Mouse (Mus musculus) embryo, embryonic 10.5 days (tissue): ENCODE measurements around the gene Myom3.
"Not testable (repeated sequence)": the region's sequence is repeated elsewhere in the genome, so short reads cannot be mapped to it uniquely, and the experiment has no call there.

Experiments
- DNase-seq: peaks from one replicate; pipeline ENCODE4 v3.0.0-alpha.2; 2015; ENCODE audit warnings: low spot score

Gene Myom3

GRCm38 (mm10) chr4:135759356-135759976, at the start of gene Myom3:
Gene Myom3, plus strand, starts transcription at chr4:135759715.
- DNase-seq: no peak

DNA sequence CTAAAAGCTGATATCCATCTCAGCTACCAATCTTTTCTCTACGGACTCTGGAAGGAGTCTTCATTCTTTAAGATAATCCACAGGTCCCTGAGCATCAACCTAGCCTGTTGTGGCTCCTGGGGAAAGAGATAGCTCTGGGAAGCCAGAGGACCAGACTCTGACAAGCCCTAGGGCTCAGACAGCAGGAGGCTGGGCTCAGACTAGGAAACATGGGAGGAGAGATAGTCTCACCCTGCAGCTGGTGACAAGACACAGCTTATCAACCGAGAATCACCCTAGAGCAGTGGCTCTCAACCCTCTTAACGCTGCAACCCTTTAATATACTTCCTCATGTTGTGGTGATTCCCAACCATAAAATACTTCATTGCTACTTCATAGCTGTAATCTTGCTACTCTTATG, 49.1 kb upstream of the Myom3 start:
- DNase-seq: no peak

GRCm38 (mm10) chr4:135714776-135715175, 44.7 kb upstream of the Myom3 start:
- DNase-seq: no peak

DNA sequence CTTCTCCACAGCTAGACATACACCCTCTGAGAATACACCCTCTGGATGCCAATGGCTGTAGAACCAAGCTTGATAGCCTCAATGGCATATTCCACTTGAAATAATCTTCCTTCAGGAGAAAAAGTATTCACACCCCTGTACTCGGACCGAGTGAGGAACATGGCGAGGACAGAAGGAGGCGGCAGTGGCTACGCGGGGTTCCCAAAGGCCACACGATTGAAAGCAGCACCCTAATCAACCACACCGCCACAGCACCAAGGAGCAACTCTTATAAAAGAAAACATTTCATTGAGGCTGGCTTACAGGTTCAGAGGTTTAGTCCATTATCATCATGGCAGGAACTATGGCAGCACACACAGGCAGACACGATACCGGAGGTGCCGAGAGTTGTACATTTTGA, 43.1 kb upstream of the Myom3 start:
- not testable (repeated sequence) for DNase-seq

- DNase-seq: no peak
These were observed 36.8 kb upstream of the Myom3 start for GRCm38 (mm10) chr4:135722540-135723290.

DNA sequence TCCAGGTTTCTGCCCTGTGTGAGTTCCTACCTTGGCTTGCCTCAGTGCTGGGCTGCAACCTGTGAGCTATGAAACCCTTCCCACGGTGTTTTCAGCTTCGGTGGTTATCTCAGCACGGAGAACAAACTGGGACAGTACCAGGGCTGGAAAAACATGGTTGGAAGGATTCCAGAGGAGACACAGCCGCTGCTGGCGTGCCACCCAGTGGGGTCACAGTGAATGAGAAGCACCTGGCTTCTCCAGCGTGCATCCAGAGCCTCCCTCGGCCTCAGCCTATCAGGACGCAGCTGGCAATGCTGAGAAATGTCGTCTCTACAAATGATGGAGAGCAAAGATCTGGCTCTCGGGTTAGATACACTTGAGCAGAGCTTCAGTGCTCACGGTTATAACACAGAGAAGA, 33.1 kb upstream of the Myom3 start:
- no peak for DNase-seq

DNA sequence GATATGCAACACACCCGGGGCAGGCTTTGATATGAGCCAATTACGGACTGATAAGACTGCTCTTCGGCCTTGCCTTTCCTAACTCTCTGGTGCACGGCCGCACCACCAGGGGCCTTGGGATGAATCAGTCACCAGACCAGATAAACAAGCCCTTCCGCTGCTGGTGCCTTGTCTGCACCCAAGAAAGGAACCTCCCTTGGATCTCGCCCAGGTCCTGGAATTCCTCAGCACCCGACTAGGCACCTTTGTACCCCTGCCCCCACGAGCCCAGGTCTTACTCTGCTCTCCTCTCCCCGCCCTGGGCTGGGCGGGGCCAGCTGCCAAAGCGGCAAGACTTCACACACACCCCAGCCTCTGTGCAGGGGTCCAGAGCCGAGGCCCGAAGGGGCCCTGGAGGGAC, 31.7 kb upstream of the Myom3 start, which contains the start of gene Il22ra1:
TSS of gene Il22ra1 (plus strand) at position 356 of the 400 bp plus-strand sequence.
- no peak for DNase-seq

DNA sequence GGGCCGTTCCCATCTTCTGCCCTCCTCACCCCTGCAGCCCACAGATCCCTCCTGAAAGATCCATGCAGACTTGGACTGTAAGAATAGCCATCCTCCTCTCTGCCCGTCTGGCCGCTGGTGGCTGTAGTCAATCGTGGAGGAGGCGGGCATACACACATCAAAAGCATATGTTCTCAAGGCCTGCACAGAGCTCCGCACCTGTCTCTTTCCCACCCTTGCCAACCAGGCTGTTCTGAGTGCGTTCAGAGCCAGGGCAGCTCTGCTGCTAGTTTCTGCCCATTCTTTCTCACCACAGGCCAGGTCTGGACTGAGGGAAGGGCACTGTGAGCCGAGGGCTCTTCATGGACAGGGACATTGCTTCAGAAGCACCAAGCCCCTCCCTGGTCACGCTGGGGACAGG, 29.3 kb upstream of the Myom3 start:
- no peak for DNase-seq

DNA sequence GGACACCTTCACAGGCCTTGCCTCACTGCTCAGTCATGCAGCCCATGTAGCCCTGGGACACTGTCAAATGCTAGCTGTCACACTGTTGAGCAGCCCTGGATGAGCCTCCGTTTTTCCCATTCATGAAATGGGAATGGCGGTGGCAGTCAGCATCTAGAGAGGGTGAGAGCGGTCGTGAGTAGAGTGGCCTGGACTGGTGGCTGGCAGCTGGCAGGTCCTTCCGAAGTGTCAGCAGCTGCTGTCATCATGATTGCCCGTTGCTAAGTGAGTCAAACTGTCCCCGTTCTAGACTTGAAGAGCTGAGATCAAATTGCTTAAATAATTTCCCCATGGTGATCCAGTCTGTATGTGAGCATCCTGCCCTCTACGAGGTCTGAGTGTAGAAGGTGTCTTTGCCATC, 28.6 kb upstream of the Myom3 start:
- DNase-seq: no peak

DNA sequence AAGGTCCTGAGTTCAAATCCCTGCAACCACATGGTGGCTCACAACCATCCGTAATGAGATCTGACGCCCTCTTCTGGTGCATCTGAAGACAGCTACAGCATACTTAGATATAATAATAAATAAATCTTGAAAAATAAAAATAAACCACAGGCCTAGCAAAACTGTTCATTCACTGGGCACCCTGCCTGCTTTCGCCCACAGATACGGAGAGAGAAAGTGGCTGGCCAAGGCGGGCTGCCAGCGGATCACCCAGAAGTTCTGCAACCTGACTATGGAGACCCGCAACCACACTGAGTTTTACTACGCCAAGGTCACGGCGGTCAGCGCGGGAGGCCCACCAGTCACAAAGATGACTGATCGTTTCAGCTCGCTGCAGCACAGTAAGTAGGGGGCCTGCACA, 25.6 kb upstream of the Myom3 start:
- DNase-seq: no peak

- no peak for DNase-seq
These were observed 22.6 kb upstream of the Myom3 start for GRCm38 (mm10) chr4:135736903-135737302.

DNA sequence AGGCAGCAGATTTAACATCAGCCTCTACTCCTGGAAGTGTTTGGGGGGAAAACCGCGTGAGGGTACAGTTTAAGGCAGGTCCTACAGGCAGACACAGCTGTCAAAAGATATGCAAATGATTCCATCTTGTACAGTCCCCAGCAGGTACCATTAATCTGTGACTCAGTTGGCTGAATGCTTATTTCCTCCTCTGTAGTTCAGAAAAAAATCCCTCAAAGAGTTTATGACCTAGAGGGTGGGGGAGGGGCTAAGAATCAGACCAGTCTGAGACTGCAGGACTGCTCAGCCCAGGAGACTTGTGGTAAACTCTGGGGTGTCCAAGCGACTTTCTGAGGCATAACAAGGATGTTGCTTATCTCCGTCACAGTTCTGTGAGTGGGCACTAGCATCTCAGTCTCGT, 21.3 kb upstream of the Myom3 start:
- DNase-seq: no peak

- no peak for DNase-seq
These were observed 20.4 kb upstream of the Myom3 start for GRCm38 (mm10) chr4:135739148-135739547.

GRCm38 (mm10) chr4:135739672-135740071, 19.8 kb upstream of the Myom3 start:
- no peak for DNase-seq

- no peak for DNase-seq
These were observed 16.0 kb upstream of the Myom3 start for GRCm38 (mm10) chr4:135743520-135743919.

- DNase-seq: no peak
These were observed 14.6 kb upstream of the Myom3 start for GRCm38 (mm10) chr4:135744726-135745448.

- no peak for DNase-seq
These were observed 13.9 kb upstream of the Myom3 start for GRCm38 (mm10) chr4:135745613-135746012.

GRCm38 (mm10) chr4:135750896-135751295, 8.6 kb upstream of the Myom3 start:
- no peak for DNase-seq

DNA sequence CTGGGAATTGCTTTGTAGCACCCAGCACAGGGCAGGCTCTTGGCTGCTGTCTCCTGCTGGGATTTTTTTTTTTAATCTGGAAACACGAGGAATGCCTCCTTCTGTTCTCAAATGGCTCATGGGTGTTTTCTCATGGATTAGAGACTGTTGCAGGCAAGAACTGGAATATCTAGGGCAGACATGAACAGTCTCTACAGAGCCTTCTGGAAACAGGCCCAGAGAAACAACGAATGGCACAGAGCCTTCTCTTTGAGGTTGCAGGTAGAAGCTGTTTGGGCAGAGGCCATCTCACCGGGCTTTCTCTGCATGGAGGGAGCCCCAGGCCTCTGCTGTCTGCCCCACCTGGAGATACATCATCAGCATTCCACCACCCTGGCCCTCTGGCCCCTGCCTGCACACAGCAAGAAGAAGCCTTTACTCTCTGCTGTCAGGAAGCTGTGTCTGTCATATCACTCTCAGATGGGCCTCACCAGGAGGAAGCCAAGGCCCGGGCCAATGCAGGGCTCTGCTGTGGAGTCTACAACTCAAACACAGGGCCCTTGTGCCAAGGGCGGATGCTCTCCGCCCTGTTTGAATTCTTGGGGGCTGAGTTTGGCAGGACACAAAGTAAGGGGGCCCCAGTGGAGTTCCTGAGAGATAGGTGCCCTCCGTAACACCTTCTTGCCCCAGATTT, 7.3 kb upstream of the Myom3 start:
- no peak for DNase-seq

GRCm38 (mm10) chr4:135752779-135753164, 6.7 kb upstream of the Myom3 start:
- no peak for DNase-seq

DNA sequence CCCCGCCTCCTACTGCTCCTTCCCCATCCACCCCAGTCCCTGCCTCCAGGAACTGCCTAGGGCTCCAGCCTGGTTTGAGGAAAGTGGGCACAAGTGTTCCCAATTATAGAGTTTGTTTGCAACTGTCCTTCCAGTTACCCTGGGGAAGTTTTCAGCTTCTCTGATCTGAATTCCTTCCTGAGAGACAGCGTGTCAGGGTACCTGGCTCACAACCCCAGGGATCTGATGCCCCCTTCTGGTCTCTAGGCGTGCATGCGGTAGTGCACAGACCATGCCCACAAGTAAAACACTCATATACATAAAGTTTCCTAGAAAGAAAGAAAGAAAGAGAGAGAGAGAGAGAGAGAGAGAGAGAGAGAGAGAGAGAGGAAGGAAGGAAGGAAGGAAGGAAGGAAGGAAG, 1.2 kb upstream of the Myom3 start:
- no peak for DNase-seq

GRCm38 (mm10) chr4:135758825-135759224, 690 bp upstream of the Myom3 start:
- no peak for DNase-seq

- no peak for DNase-seq
These were observed 1.5 kb downstream of the Myom3 start for GRCm38 (mm10) chr4:135761048-135761447.
